Mouse (Mus musculus) ES-Bruce4 (cell line): ENCODE data around the gene Cd247.

Experiments used
- CTCF ChIP-seq: IDR thresholded peaks from one replicate; pipeline ENCODE4 v1.8.1; 2011; ENCODE audit warnings: low read depth, low read length
- POLR2A ChIP-seq: IDR thresholded peaks from one replicate; pipeline ENCODE4 v1.8.1; 2011; ENCODE audit warnings: low read length; ENCODE audit not compliant: insufficient read depth

DNA sequence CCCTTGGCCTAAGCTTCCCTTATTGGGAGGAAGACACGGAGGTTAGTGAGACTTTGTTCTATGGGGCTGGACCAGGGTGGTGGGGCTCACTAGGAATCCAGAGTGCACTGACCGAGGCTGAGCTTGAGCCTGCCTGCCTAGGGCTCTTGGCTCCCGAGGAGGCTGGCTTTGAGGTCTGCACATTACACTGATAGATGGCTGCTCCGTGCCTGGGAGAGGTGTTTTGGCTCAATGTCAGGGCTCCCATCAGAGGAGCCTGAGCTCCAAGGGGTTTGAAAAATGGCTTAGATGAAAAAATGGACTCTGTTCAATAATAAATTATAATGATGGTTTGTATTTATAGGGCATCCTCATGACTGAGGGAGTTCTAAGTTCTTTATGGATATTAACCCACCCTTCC, 44.8 kb downstream of the Cd247 start:
- no peak for TF ChIP-seq POLR2A
- no peak for TF ChIP-seq CTCF
